ENCODE assay signal across 20 mouse cellular contexts in the genomic region with DNA sequence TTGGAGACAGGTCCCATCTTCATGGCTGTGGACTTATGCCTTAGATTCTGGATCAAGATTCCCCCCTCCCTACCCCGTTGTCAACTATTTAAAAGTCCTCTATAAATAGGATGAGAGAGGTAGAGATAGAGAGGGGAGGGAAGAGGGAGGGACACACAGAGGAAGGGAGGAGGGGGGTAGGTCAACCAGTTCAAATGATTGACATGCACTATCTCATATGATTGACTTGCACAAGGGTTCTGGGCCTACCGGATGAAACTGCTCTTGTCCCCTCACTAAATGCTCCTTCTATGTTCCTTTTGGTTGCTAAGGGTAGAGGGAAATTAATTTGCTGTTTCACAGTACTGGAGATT.
A peak's percentile ranks its signal among the peaks of the same experiment; 100 is the strongest.
DNase-seq lines count a peak whose midpoint lies in the region; ATAC-seq and TF ChIP-seq lines count a peak whose summit lies in the region.
"Had no signal": no experiment of that assay in that cellular context is flagged by ENCODE, and none has a peak within 500 bp of the region (broad histone marks: within the 10 kb centered on the region; RNA-seq: fewer than 3 reads in every experiment).

No protein-coding gene starts in this region.

- H3K27ac ChIP-seq in heart, embryonic 13.5 days (replicated peaks) = no peak overlapping the region
- no peak overlapping the region for H3K27ac ChIP-seq in lung, embryonic 14.5 days (ENCODE audit: low read depth)
- no peak overlapping the region for H3K27ac ChIP-seq in liver, embryonic 13.5 days
- H3K27ac ChIP-seq in neural tube, embryonic 15.5 days (replicated peaks) = no peak overlapping the region
- H3K27ac ChIP-seq: macrophage had no signal

- WGBS in heart, embryonic 13.5 days = 24% methylated on average over 2 of the region's 2 CpGs
- 52% methylated on average over 2 of the region's 2 CpGs for WGBS in lung, embryonic 14.5 days
- 8% methylated on average over 2 of the region's 2 CpGs for WGBS in liver, embryonic 13.5 days (ENCODE audit: insufficient replicate concordance)
- 86% methylated on average over 2 of the region's 2 CpGs for WGBS in neural tube, embryonic 15.5 days

- no peak for DNase-seq in heart, adult 8-10 months (ENCODE audit: low spot score)
- no peak for DNase-seq in lung, embryonic 14.5 days
- DNase-seq in lung, postnatal 25 days (ENCODE audit: low spot score) = no peak
- DNase-seq in liver, embryonic 13.5 days = no peak
- DNase-seq in gastrocnemius, adult 8-10 months (ENCODE audit: low spot score in 2 of 2) = no peak
- DNase-seq: adrenal gland, postnatal 36 days; cerebellum, adult 18-20 months; cerebellum, postnatal 10 days; gastrocnemius, postnatal 10 days; kidney, adult 18-20 months; left cerebral cortex, postnatal 4 days; midbrain, embryonic 14.5 days; thymus, adult 2 months; thymus, postnatal 36 days had no signal

- no peak overlapping the region for H3K9ac ChIP-seq in heart, embryonic 13.5 days
- H3K9ac ChIP-seq in lung, embryonic 14.5 days = no peak overlapping the region
- no peak overlapping the region for H3K9ac ChIP-seq in liver, embryonic 13.5 days
- no peak overlapping the region for H3K9ac ChIP-seq in neural tube, embryonic 15.5 days (replicated peaks)

- H3K36me3 ChIP-seq in heart, embryonic 13.5 days = no peaks in the 10 kb centered on the region
- H3K36me3 ChIP-seq in lung, embryonic 14.5 days (ENCODE audit: insufficient read depth) = no peaks in the 10 kb centered on the region
- no peaks in the 10 kb centered on the region for H3K36me3 ChIP-seq in liver, embryonic 13.5 days
- no peaks in the 10 kb centered on the region for H3K36me3 ChIP-seq in neural tube, embryonic 15.5 days

- no peak for TF ChIP-seq CTCF in lung, embryonic 14.5 days (IDR thresholded peaks at IDR 0.05; ENCODE audit: low read depth)

- peaks cover 26% of the 10 kb centered on the region for H3K27me3 ChIP-seq in heart, embryonic 13.5 days (replicated peaks)
- H3K27me3 ChIP-seq in lung, embryonic 14.5 days (ENCODE audit: insufficient read depth, low read length) = no peaks in the 10 kb centered on the region
- H3K27me3 ChIP-seq in liver, embryonic 13.5 days = no peaks in the 10 kb centered on the region
- no peaks in the 10 kb centered on the region for H3K27me3 ChIP-seq in neural tube, embryonic 15.5 days (replicated peaks)

- H3K4me2 ChIP-seq in heart, embryonic 13.5 days = peak overlapping the region; percentile 37
- no peak overlapping the region for H3K4me2 ChIP-seq in lung, embryonic 14.5 days
- H3K4me2 ChIP-seq in liver, embryonic 13.5 days = no peak overlapping the region
- H3K4me2 ChIP-seq in neural tube, embryonic 15.5 days = no peak overlapping the region

- no peak for ATAC-seq in heart, embryonic 13.5 days (ENCODE audit: extremely low read depth, insufficient number of reproducible peaks, low FRiP score, low TSS enrichment)
- ATAC-seq in lung, embryonic 14.5 days (ENCODE audit: insufficient read depth) = peak; percentile 1; the same call in 1 of the 2 replicates
- ATAC-seq in liver, embryonic 13.5 days (ENCODE audit: low read depth) = peak; percentile 66
- ATAC-seq in neural tube, embryonic 15.5 days (ENCODE audit: low FRiP score) = 0 out of 2 replicates have a peak, but pooled peaks have one; percentile 26
- ATAC-seq: forebrain, embryonic 16.5 days; hindbrain, embryonic 16.5 days had no signal

- peaks cover 31% of the 10 kb centered on the region for H3K4me1 ChIP-seq in heart, embryonic 13.5 days
- peaks cover 28% of the 10 kb centered on the region for H3K4me1 ChIP-seq in lung, embryonic 14.5 days (ENCODE audit: insufficient read depth)
- peaks cover 20% of the 10 kb centered on the region for H3K4me1 ChIP-seq in liver, embryonic 13.5 days (replicated peaks)
- H3K4me1 ChIP-seq in neural tube, embryonic 15.5 days = peaks cover 42% of the 10 kb centered on the region

- H3K4me3 ChIP-seq in heart, embryonic 13.5 days = no peak overlapping the region
- H3K4me3 ChIP-seq in lung, embryonic 14.5 days (ENCODE audit: low read depth, low read length) = no peak overlapping the region
- no peak overlapping the region for H3K4me3 ChIP-seq in liver, embryonic 13.5 days (replicated peaks)
- H3K4me3 ChIP-seq in neural tube, embryonic 15.5 days (replicated peaks) = no peak overlapping the region
- H3K4me3 ChIP-seq: erythroblast, embryonic 14.5 days had no signal

- H3K9me3 ChIP-seq in heart, embryonic 13.5 days = no peaks in the 10 kb centered on the region
- H3K9me3 ChIP-seq in lung, embryonic 14.5 days (ENCODE audit: low read depth, low read length) = no peaks in the 10 kb centered on the region
- no peaks in the 10 kb centered on the region for H3K9me3 ChIP-seq in liver, embryonic 13.5 days (replicated peaks)
- H3K9me3 ChIP-seq in neural tube, embryonic 15.5 days (replicated peaks) = no peaks in the 10 kb centered on the region
